Mouse (Mus musculus) ES-E14 (cell line): ENCODE measurements at regions not wholly inside any gene's neighbourhood (a gene's known extent, or its start where the extent isn't known, plus 50 kb on each side); places are given as distances from the start of the nearest gene placed in this dataset.

ENCODE experiments used
- CHD2 ChIP-seq: IDR thresholded peaks from 2 replicates; pipeline ENCODE4 v1.6.1; 2014; ENCODE audit warnings: mild to moderate bottlenecking, low read depth, low read length, inconsistent platforms
- HCFC1 ChIP-seq: IDR thresholded peaks from 2 replicates; pipeline ENCODE4 v1.6.1; 2012; ENCODE audit warnings: low read length, inconsistent platforms, borderline replicate concordance; ENCODE audit not compliant: insufficient read depth
- MAFK ChIP-seq: IDR thresholded peaks from 2 replicates; pipeline ENCODE4 v1.6.1; 2014; ENCODE audit warnings: mild to moderate bottlenecking, low read depth, low read length, inconsistent platforms; ENCODE audit not compliant: insufficient read depth
- ZNF384 ChIP-seq: IDR thresholded peaks from 2 replicates; pipeline ENCODE4 v1.6.1; 2012; ENCODE audit warnings: low read depth, low read length, inconsistent platforms

GRCm38 (mm10) chr4:150752151-150752550 is 100.2 kb upstream of the Slc45a1 start:
- no peak for TF ChIP-seq CHD2
- TF ChIP-seq ZNF384: no peak
- TF ChIP-seq MAFK: no peak
- no peak for TF ChIP-seq HCFC1
